Mouse (Mus musculus): ENCODE data around the gene Mterf4.

DNA sequence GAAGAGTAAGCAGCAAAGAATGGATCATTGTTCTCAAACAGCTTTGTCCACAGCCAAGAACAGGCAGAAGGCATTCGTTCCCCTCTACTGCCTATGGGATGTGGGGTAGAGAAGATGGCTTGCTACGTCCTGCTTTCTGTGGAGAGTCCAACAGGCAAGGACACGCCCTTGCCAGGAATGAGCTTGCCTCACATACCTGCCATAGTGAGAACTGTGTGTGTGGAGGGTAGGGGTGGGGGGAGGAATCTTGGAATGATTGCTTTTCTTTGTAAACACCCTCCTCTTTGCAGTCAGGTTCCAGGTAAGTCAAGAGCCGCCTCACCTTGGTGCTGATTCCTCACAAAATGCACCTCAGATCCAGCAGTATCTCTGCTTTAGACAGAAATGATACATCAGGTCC is 5.9 kb downstream of the Mterf4 start:
- TF ChIP-seq CTCF (IDR thresholded peaks at IDR 0.05; ENCODE audit: extremely low read depth, insufficient read length, insufficient replicate concordance, low read depth, low read length) (no peak), POLR2A (IDR thresholded peaks at IDR 0.05; ENCODE audit: low read depth, low read length) (no peak)

All from small intestine, adult 2 months (tissue).